Mouse (Mus musculus) left cerebral cortex, adult 6 months (tissue): ENCODE results near the gene Gm12789. TPM values are rescaled to one million over a fixed set of nuclear protein-coding genes. Genes with fewer than 3 reads are reported as not detected.

Experiments used
- long read RNA-seq, 2 experiments: library from polyadenylated mRNA; unstranded; transcript quantifications; one replicate each; pipeline ENCODE4 v2.0.0; 2019 to 2020
- polyA plus RNA-seq: library from polyadenylated mRNA; unstranded; fragments of <200 nt; fragmentation: Nextera tagmentation; gene quantifications from 2 replicates; pipeline ENCODE4 v1.2.3, GENCODE M21; 2021

Gm12789 gene
- not detected in 2 replicates for polyA plus RNA-seq
- long read RNA-seq, experiment 1, result 0 reads
- long read RNA-seq, experiment 2, result 0 reads

GRCm38 (mm10) chr4:101986326-101986725, at the start of gene Gm12789:
Gene Gm12789 (plus strand): TSS chr4:101986626.

GRCm38 (mm10) chr4:101940107-101940506, 46.3 kb upstream of the Gm12789 start, which contains the start of gene Gm12794:
Gene Gm12794 (plus strand): TSS chr4:101940407.

GRCm38 (mm10) chr4:101980949-101981348, 5.5 kb upstream of the Gm12789 start, which contains the start of gene Gm12790:
Gene Gm12790 (minus strand): TSS chr4:101981049.

Other genes starting within 250 kb of the Gm12789 start
- not detected in 2 replicates for gene B020004J07Rik, start 142.6 kb upstream of the Gm12789 start, polyA plus RNA-seq
- gene C130073F10Rik, start 92.8 kb upstream of the Gm12789 start, polyA plus RNA-seq, result not detected in 2 replicates
- gene Gm12800, start 77.5 kb upstream of the Gm12789 start, polyA plus RNA-seq, result not detected in 2 replicates
- gene Gm12794, start 46.2 kb upstream of the Gm12789 start, polyA plus RNA-seq, result not detected in 2 replicates
- gene Gm12790, start 5.6 kb upstream of the Gm12789 start, polyA plus RNA-seq, result not detected in 2 replicates
- 48.2 and 68.6 TPM in 2 replicates for gene Pde4b, start 100.9 kb downstream of the Gm12789 start, polyA plus RNA-seq